Mouse (Mus musculus) cerebellum, adult 9-10 months (tissue): ENCODE measurements around the gene Cdc40.

ENCODE experiments used
- DNase-seq: peaks from one replicate; pipeline ENCODE4 v3.0.0; 2022

The Cdc40 gene

DNA sequence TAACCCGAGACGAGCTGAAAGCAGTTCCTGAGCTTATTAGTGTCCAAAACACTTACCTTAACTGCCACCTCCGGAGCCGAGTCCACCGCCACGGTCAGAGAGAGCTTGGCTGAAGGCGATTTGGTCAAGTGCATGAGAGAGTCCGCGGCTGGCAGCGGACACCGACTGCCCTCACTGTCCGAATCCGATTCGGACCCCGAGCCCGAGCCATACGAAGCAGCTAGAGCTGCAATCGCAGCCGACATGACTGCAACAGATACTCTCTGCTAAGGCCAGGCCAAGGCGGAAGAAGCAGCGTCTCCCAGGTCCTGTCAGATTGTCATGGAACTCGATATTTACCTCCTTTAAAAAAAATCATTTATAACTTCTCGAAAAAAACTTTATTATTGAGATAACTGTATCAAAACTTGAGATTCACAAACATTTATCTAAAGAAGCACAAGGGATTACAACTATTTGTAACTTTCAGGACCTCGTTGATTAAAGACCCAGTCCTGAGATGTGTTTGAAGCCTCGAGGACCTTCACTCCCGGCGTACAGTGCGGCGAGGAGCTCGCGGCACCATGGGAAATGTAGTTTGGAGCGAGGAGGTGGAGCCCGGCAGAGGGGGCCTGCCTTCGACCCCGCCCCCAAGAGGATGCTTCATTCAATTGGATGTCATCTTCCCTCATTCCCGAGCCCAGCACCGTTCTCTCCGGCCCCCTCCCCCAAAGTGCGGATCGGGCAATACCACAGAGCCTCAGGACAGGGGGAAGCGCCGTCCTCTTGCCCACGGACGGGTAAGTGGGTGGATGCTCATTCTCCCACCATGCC lies at the start of gene Cdc40, which contains the start of gene Wasf1:
Cdc40 (minus strand) TSS at position 481 of the 813 bp plus-strand sequence.
Wasf1 (plus strand) TSS at position 645 of the 813 bp plus-strand sequence.
- peak; percentile 99 for DNase-seq

DNA sequence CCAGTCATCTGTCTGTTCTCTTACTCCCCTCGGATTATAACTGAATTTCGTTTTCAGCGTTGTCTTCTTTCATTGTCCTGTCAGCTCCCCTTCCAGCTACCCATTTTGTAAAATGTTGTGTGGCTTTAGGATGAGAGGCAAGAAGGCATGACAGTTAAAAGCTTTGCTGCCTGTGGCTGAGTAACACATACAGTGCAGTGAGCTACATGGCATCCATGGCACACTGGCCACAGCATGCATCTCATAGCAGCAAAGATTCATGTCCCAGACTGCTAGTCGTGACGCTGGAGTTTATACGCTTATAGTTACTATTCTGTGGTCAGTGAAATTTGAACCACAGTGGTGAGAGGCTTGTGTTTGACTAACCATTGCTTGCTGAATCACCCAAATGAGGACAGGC lies 36.4 kb upstream of the Cdc40 start:
- no peak for DNase-seq

DNA sequence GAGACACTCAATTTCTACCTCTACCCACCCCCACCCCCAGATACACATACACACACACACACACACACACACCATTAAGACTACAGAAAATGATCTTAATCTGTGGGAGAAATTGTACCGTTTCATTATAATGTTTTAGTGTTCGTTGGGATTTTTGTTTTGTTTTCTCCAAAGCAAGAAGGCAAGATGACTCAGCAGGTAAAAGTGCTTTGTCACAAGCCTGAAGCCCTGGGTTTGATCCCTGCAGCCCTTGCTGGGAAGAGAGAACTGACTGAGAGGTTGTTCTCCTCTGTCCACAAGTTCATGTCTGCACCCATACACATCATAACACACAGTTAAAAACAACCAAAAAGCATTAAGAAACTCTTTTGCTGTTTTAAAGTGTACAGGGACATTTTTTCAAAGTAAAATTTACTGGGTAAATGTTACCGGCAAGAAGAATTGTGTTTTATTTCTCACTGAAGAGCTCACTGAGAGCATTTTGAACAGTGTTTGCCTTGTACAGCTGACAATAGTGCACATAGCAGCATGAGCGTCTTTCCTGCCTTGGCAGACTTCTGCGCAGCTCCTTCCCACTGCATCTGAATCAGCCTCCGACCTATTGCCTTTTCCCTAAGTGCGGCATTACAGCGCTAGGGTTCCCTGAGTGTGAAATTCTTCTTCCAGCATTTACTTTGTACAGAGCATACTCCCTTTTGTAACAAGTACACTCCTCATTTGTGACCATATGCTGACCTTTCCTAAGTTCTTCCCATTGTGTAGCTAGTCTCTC lies 35.7 kb upstream of the Cdc40 start:
- no peak for DNase-seq

DNA sequence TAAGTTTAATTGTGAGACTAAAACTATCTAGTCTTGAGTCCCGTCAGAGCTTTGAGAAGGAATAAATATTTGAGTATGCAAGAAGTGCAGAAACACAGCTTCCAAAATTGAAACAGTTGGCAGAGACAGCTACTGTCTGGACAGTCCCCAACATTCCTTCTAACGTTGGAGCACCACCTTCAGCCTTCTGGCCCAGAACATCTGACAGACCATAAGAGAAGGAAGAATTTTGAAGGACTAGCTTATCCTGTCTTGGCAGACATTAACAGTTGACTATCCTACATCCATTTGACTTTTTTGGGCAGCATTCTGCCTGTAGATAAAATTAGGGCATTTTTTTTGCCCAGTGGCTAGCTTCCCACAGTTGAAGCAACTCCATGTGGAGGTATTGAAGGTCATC lies 32.1 kb upstream of the Cdc40 start:
- peak; percentile 73 for DNase-seq

GRCm38 (mm10) chr10:40910811-40911210 lies 27.7 kb upstream of the Cdc40 start:
- no peak for DNase-seq

DNA sequence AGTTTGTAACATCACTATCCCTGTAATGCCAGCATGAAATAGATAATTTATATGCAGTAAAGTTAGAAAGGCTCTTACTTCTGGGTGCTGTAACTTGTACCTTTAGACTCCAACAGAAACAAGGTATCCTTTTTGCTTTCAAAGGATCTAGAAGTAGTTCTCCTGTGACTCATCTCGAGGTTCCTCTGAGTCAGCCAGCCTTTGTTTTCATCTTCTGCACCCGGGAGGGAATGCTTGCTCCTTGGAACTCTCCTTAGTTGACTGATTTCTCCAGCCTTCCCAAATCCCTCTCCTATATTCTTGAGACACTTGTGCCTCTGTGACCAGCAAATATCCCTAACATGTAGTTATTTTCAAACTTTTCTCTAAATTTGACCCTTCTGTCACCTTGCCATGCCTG lies 25.5 kb upstream of the Cdc40 start:
- DNase-seq, result no peak

- no peak for DNase-seq
Measured at GRCm38 (mm10) chr10:40906802-40907201, 23.7 kb upstream of the Cdc40 start.

- peak; percentile 46 for DNase-seq
Measured at GRCm38 (mm10) chr10:40906131-40906530, 23.0 kb upstream of the Cdc40 start.

DNA sequence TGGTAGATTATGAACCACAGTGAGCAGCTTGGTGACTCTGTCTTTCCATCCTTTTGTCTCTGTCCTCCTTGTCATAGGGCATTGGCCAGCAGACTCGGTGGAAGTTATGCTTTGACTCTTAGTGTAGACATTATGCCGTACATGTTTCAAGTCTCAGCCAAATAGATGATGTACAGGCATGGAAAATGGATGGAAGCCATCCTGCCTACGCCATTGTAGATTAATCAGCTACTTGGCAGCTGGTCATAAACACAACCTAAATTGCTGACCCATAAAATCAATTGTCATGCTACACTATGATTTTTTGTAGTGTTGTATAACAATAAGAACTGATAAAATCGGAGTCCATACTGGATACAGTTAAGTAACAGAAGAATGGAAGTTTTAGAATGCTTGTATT lies 18.7 kb upstream of the Cdc40 start:
- DNase-seq, result peak; percentile 53

GRCm38 (mm10) chr10:40896656-40897055 lies 13.5 kb upstream of the Cdc40 start:
- no peak for DNase-seq

DNA sequence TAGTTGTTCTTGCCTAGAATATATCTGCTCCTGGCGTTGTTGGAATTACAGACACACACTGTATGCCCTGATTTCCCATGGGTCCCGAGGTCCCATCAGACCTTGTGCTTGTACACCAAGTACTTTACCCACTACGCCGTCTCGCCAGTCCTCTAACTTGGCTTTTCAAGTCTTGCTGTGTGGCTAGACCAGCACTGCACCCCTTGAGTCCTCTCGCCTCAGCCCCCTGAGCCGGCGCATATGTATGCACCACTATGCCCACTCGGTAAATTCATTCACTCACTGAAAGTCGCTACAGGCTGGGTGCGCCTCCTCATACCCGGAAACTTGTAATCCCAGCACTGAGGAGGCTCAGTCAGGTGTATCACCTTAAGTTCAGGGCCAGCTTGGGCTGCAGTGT lies 12.7 kb upstream of the Cdc40 start:
- no peak for DNase-seq

DNA sequence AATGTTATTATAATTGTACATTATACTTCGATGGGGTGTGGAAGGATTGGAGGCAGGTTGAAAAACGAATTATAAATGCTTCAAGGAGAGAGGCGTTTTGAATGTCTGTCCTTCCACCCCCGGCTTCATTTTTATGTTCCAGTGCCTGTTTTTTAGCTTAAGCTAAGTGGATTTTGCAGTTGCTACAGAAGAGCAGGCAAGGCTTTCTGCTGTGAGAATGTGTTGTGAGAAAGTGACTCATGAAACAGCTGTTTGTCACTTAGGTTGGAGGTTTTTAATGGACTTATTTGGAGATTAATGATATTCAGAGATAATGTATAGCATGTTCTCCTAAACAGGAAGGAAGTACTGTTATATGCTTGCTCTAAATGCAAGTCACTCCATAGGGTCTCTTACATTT lies 6.0 kb upstream of the Cdc40 start:
- DNase-seq, result no peak

DNA sequence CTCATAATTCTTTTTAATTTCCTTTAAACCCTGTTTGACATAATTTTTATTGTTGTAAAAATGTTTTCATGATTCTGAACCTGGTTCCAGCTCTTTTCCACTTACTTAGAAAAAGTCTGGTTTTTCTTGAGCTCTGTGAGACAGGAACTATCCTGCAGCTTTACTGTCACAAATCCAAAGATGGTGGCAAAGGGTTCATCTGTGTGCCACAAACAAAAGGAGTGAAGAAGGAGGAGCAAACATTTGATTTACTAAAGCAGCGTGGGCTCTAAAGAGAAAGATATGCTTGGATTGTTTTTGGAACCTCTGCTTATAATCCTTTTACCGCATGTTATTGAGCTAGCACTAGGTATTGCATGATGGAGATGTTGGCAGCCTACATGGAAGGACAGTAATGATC lies 4.2 kb upstream of the Cdc40 start:
- DNase-seq, result peak; percentile 43

- DNase-seq, result peak; percentile 45
Measured at GRCm38 (mm10) chr10:40885432-40885831, 2.3 kb upstream of the Cdc40 start.

DNA sequence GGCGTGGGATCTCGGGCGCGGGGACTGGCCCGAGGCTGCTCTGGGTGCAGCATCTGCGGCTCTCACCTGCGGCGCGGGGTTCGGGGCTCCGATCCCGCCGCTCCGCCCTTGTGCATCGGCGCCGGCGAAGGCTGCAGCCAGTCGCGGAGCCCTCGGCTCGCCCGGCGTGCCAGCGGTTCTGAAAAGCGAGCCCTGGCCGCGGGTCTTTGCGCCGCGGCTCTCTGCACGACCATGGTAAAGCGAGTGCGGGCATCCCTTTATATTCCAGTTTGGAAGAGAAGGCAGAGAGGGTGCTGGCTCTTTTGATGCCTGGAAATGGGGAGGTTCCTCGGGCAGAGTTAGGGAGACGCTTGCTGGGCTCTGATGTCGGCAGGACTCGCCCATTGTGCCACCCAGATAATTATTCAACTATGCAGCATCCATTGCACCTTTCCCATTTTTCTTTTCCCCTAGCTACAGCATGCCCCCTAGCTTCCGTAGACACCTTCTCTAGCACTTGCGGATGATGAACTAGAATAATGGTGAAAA lies 1.2 kb upstream of the Cdc40 start:
- DNase-seq, result peak; percentile 80

DNA sequence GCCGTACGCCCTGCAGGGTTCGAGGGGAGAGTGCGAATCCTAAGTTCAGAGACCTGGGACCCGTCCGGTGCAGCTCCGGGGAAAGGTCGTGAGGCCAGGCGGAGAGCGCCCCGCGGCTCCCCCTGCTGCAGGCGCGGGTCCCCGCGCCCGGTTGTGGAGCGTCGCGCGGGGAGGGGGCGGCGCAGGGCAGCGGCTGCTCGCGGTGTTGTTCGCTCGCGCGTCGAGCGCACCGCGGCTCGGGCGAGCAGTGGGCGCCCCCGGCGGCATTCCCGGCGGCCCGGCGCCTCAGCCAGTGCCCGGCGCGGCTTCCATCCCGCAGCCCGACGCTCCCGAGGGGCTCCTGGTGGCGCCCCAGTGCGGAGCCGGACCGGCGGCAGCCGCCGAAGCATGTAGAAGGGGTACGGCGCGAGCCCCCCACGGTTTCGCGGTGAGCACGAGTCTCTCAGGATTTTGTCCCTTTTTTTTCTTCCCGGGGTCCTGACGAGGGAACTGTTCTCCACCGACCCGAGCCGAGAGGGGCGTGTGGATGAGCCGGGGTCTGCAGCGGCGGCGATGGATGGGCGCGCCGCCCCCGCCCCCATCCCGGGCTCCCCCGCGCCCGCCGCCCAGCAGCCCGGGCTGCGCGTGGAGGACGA lies 650 bp upstream of the Cdc40 start:
- DNase-seq, result peak; percentile 71

DNA sequence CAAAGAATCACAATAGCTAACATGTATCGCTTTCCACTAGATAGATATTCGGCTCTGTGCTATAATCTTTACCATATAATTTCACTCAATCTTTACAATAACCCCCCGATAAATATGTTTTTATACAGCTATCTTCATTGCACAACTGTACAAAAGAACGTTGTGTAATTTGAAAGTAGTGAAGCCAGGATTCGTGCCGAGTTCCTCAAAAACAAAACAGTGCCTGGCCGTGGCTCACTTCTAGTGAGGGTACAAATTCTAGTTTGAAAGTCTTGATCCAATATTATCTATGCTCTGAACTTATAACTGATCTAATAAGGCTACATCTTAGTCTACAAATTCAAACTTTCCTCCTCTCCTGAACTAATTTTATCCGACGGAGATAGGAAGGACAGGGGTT lies 778 bp downstream of the Cdc40 start:
- no peak for DNase-seq

GRCm38 (mm10) chr10:40881236-40881635 lies 1.9 kb downstream of the Cdc40 start:
- DNase-seq, result no peak

DNA sequence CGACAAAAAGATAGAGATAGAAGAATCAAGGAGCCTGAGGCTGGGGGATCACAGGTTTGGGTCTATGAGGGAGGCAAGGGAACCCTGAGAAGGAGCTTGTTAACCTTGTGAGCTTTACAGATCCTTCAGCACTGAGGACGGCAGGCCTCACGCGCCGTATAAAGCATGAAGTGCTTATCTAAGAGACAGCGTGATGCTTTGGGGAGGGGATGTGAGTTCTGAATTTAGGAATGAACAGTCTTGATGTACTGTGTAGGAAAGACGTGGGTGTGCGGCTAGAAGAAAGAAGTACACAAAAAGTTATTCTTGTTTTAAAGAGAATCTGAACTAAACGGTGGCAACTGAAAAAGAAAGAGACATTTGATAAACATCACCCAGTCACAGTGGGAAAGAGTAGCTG lies 3.1 kb downstream of the Cdc40 start:
- no peak for DNase-seq

GRCm38 (mm10) chr10:40878246-40878645 lies 4.9 kb downstream of the Cdc40 start:
- DNase-seq, result no peak

GRCm38 (mm10) chr10:40872052-40872451 lies 11.1 kb downstream of the Cdc40 start:
- peak; percentile 83 for DNase-seq

DNA sequence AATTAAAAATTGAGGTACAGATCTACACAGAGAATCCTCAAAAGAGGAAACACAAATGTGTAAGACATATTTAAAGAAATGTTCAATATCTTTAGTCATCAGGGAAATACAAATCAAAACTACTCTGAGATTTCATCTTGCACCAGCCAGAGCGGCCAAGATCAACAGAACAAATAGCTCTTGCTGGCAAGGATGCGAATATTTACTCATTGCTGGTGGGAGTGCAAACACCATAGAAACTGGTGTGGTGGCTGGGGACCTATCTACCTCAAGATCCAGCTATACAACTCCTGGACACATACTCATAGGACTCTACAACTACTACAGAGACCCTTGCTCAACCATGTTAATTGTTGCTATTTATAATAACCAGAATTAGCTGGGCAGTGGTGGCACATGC lies 11.8 kb downstream of the Cdc40 start:
- no peak for DNase-seq

DNA sequence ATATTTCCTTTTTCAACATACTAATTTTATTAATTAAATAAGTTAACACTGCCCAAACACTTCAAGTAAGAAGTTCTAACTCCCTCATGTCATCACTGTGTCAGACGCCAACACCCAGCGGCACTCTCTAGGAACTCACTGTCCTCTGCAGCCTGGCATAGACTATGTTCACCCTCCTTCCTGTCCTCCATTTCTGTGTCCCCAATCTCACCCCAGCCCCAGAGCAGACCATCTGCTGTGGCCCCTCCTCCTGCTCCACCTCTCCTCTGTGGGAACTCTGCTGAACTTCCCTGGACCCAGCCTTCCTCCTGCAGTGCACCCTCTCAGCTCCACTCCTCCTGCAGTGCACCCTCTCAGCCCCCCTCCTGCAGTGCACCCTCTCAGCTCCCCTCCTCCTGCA lies 15.0 kb downstream of the Cdc40 start:
- peak; percentile 60 for DNase-seq
